Mouse (Mus musculus) lung, postnatal 0 days (tissue): ENCODE measurements around the gene Lca5l. TPM values are rescaled to one million over a fixed set of nuclear protein-coding genes. Genes with fewer than 3 reads are reported as not detected.

Experiments used
- ATAC-seq: fragments of 200-750 bp; cut with Nextera tagmentation; 2 replicates; pipeline ENCODE4 v1.8.0; 2017; ENCODE audit warnings: moderate library complexity
- DNase-seq: peaks from one replicate; pipeline ENCODE4 v3.0.0-alpha.2; 2016; ENCODE audit warnings: low spot score
- H3K27ac ChIP-seq: fragments of 300-500 bp; sonication (generic); 2 replicates; pipeline ENCODE4 v1.5.1; 2014; ENCODE audit warnings: antibody characterized with exemption, mild to moderate bottlenecking, low read length, mixed read lengths
- H3K27me3 ChIP-seq: fragments of 300-500 bp; sonication (generic); replicated peaks from 2 replicates; pipeline ENCODE4 v1.6.1; 2014; ENCODE audit warnings: low read length, mixed read lengths; ENCODE audit not compliant: insufficient read depth
- H3K36me3 ChIP-seq: fragments of 300-500 bp; sonication (generic); 2 replicates; pipeline ENCODE4 v1.6.1; 2014; ENCODE audit warnings: low read length, mixed read lengths; ENCODE audit not compliant: insufficient read depth
- H3K4me1 ChIP-seq: fragments of 300-500 bp; sonication (generic); 2 replicates; pipeline ENCODE4 v1.6.1; 2014; ENCODE audit warnings: antibody characterized with exemption, low read depth, low read length, mixed read lengths; ENCODE audit not compliant: insufficient read depth
- H3K4me2 ChIP-seq: fragments of 300-500 bp; sonication (generic); replicated peaks from 2 replicates; pipeline ENCODE4 v1.6.1; 2014; ENCODE audit warnings: low read depth, mild to moderate bottlenecking, low read length, moderate library complexity, mixed read lengths
- H3K4me3 ChIP-seq: fragments of 300-500 bp; sonication (generic); 2 replicates; pipeline ENCODE4 v1.5.1; 2014; ENCODE audit warnings: low read depth, low read length
- H3K9ac ChIP-seq: fragments of 300-500 bp; sonication (generic); replicated peaks from 2 replicates; pipeline ENCODE4 v1.6.1; 2014; ENCODE audit warnings: low read depth, mild to moderate bottlenecking
- H3K9me3 ChIP-seq: fragments of 300-500 bp; sonication (generic); 2 replicates; pipeline ENCODE4 v1.6.1; 2016; ENCODE audit warnings: low read length, mixed read lengths
- CTCF ChIP-seq: IDR thresholded peaks from 2 replicates; pipeline ENCODE4 v1.5.1; 2016; ENCODE audit warnings: antibody characterized with exemption, mild to moderate bottlenecking
- EP300 ChIP-seq: IDR thresholded peaks from 2 replicates; pipeline ENCODE4 v1.6.1; 2016; ENCODE audit warnings: antibody characterized with exemption, mild to moderate bottlenecking, control low read depth
- WGBS: fragments of 180-500 bp; shearing (Covaris S2); extraction: QIAGEN DNeasy Blood & Tissue Kit; methylation state at CpG from one replicate; pipeline ENCODE4 v1.1.7; 2014; 5-methylcytosine and 5-hydroxymethylcytosine counted together
- polyA plus RNA-seq: library from polyadenylated mRNA; unstranded; fragments of >200 nt; fragmentation: Nextera tagmentation; extraction: Ambion mirVana; gene quantifications from 2 replicates; pipeline ENCODE4 v1.2.1, GENCODE M21; 2015

The Lca5l gene
- polyA plus RNA-seq, 1 experiment from 2014 or later, result 1.4 TPM

DNA sequence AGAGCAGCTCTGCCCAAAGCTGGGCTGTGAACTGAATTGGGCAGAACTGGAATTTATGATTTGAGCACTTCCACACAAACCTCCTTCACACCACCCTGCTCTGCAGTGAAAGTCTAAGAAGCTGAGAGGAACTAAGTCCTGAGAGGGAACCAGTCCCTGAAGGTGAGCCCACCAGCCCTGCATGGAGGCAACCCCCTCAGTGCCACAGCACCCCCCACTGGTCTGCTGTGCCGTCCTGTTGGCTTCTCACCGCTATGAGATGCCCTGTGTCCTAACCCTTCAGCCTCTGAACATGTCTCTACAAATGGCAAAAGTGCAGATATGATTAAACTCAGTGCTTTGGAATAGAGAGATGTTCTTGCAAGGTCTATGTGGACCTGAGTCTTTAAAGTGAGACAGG, 79.3 kb downstream of the Lca5l start:
- H3K27ac ChIP-seq, result no peak overlapping the region
- TF ChIP-seq EP300 (no peak), CTCF (no peak)
- DNase-seq (no peak), ATAC-seq (no peak)
- no peak overlapping the region for H3K4me2 ChIP-seq
- no peaks in the 10 kb centered on the region for H3K27me3 ChIP-seq
- WGBS, result 54% methylated on average over 2 of the region's 2 CpGs
- no peaks in the 10 kb centered on the region for H3K9me3 ChIP-seq
- no peak overlapping the region for H3K9ac ChIP-seq
- no peak overlapping the region for H3K4me3 ChIP-seq
- no peaks in the 10 kb centered on the region for H3K36me3 ChIP-seq
- H3K4me1 ChIP-seq, result no peaks in the 10 kb centered on the region

DNA sequence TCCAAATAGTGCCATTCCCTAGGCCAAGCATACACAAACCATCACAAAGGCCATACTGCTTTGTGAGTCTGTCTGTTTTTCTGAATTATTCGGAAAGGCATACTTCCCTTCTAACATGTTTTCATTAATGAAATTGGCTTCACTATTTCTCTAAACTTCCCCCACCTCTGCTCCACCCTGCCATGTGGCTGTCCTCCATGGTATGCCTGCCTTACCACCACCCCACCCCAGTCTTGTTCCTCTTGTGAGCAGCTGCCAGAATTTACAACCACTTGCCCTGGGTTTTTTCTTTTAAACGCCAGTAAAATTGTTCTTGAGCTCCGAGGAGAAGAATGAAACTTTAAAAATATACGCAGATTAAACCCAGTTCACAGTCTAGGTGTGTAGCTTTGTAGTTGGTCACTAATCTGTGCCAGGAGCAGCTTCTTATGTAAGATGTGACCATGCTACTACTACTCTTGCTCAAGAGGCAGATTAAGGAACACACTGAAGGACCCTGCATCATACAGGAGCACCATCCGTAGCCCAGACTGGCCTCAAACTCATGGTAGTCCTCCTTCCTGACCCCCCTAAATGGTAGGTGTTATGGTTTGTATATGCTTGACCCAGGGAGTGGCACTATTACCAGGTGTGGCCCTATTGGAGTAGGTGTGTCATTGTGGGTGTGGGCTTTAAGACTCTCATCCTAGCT, 81.3 kb downstream of the Lca5l start:
- no peak for ATAC-seq
- no peaks in the 10 kb centered on the region for H3K9me3 ChIP-seq
- no peaks in the 10 kb centered on the region for H3K36me3 ChIP-seq
- H3K4me3 ChIP-seq, result no peak overlapping the region
- H3K4me1 ChIP-seq, result no peaks in the 10 kb centered on the region
- 68% methylated on average over 5 of the region's 5 CpGs for WGBS
- TF ChIP-seq EP300, result no peak
- no peak for TF ChIP-seq CTCF
- DNase-seq, result no peak
- H3K4me2 ChIP-seq, result no peak overlapping the region
- H3K27me3 ChIP-seq, result no peaks in the 10 kb centered on the region
- no peak overlapping the region for H3K27ac ChIP-seq
- H3K9ac ChIP-seq, result no peak overlapping the region

DNA sequence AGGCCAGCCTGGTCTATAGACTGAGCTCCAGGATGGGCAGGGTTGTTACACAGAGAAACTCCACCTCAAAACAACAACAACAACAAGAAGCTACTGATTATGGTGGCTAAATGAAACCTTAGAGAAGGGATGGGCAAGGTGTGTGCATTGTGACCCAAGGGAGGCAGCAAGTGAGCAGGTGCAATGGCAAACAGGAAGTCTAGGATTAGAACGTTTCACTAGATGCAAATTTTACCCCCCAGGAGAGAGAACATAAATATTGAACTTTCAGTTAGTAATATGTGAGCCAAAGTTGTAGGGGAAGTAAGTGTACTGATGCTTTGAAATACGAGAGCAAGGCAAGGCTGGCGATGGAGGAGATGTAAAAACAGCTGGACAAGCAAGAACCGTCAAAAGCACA, 82.4 kb downstream of the Lca5l start:
- WGBS, result 49% methylated on average over 4 of the region's 4 CpGs
- no peak for ATAC-seq

More for the DNA sequence above, 82.4 kb downstream of the Lca5l start:
- H3K36me3 ChIP-seq, result no peaks in the 10 kb centered on the region
- no peaks in the 10 kb centered on the region for H3K4me1 ChIP-seq
- TF ChIP-seq CTCF (no peak), EP300 (no peak)
- DNase-seq, result no peak
- no peak overlapping the region for H3K9ac ChIP-seq
- H3K4me2 ChIP-seq, result no peak overlapping the region
- no peaks in the 10 kb centered on the region for H3K27me3 ChIP-seq
- H3K9me3 ChIP-seq, result no peaks in the 10 kb centered on the region
- no peak overlapping the region for H3K4me3 ChIP-seq
- no peak overlapping the region for H3K27ac ChIP-seq

Other genes starting within 250 kb of the Lca5l start
- gene Psmg1, start 201.3 kb downstream of the Lca5l start, polyA plus RNA-seq, result 34.0 and 34.3 TPM in 2 replicates
- 38.2 and 42.5 TPM in 2 replicates for gene Brwd1, start 109.7 kb downstream of the Lca5l start, polyA plus RNA-seq
- 279 and 307 TPM in 2 replicates for gene Hmgn1, start 64.5 kb downstream of the Lca5l start, polyA plus RNA-seq
- 25.3 and 28.6 TPM in 2 replicates for gene Wrb, start 46.9 kb downstream of the Lca5l start, polyA plus RNA-seq
- 8.2 TPM in 2 replicates for gene Sh3bgr, start 8.2 kb upstream of the Lca5l start, polyA plus RNA-seq
- 0.18 and 0.33 TPM in 2 replicates for gene B3galt5, start 43.5 kb upstream of the Lca5l start, polyA plus RNA-seq